Mouse (Mus musculus) kidney, adult 9 months (tissue): ENCODE data around the gene Frs2.

Experiments used
- DNase-seq: peaks from one replicate; pipeline ENCODE4 v3.0.0; 2022

The Frs2 gene

DNA sequence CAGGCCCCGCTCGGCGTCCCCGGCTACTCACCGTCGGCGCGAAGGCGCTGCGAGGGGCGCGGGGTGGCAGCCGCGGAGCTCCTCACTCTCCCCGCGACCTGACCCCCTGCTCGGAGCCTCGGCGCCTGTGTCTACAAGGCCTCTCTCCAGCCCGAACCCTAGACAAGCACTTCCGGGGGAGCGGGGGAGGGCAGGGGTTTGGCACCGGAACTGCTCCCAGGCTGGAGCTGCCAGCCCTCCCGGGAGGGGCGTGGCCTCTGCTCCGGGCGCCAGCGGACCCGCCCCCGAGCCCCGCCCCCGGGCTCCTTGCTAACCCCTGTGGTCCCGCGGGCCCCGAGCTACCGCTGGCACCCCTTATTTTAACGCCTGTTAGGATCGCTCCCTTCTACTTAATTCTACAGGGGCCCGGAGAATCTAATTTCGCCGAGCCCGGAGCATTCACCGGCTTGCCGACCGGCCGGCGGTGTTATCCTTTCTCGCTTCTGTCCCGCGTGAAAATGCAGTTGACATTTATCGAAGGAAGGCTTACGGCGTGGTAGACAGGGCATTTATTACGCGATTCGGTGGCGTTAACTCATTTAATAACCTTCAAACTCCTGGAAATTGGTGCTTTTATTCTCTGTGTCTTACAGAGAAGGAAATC lies at the start of gene Frs2:
TSS of gene Frs2 (minus strand) at position 174 of the 643 bp plus-strand sequence.
- DNase-seq = peak; percentile 96

- DNase-seq = no peak
Observed at GRCm38 (mm10) chr10:117196696-117197095, 48.4 kb upstream of the Frs2 start.

- DNase-seq = no peak
Observed at GRCm38 (mm10) chr10:117195748-117196147, 47.4 kb upstream of the Frs2 start.

DNA sequence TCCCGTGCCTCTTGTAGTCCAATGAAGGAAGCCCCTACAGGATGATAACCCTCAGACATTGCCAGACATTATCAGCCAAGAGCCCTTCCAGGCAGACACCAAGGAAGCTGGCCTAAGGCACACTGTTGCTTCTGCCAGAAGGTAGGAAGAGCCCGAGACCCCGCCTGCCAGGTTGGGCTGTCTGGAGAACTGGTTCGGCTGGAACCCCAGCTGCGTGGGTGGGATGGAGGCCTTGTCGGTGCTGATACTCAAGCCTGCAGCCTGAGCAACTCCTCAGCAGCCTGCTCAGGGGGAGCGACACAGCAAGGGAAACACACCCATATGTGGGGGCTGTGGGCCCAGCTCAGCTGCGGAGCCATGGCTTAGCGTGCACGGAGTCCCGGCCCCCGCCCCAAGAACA lies 46.7 kb upstream of the Frs2 start:
- DNase-seq = no peak

DNA sequence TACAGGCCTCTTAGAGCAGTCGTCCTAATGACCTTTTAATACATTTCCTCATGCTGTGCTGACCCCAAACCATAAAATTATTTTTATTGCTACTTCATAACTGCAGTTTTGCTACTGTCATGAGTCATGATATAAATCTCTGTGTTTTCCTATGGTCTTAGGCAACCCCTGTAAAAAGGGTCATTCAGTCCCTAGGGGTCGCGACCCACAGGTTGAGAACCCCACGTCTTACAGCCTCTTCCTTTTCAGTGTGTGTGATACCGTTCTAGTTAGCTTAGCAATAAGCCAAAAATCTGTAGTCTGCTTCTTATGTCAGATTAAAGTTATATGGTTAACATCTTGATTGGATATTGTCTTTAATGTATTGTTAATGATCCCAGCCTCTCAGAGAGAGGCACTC lies 45.0 kb upstream of the Frs2 start:
- no peak for DNase-seq

GRCm38 (mm10) chr10:117185399-117186089 lies 37.2 kb upstream of the Frs2 start:
- no peak for DNase-seq

GRCm38 (mm10) chr10:117181098-117181497 lies 32.8 kb upstream of the Frs2 start:
- DNase-seq = no peak

GRCm38 (mm10) chr10:117174645-117175044 lies 26.3 kb upstream of the Frs2 start:
- no peak for DNase-seq

GRCm38 (mm10) chr10:117173566-117174438 lies 25.5 kb upstream of the Frs2 start:
- DNase-seq = no peak

- DNase-seq = no peak
Observed at GRCm38 (mm10) chr10:117173111-117173510, 24.8 kb upstream of the Frs2 start.

DNA sequence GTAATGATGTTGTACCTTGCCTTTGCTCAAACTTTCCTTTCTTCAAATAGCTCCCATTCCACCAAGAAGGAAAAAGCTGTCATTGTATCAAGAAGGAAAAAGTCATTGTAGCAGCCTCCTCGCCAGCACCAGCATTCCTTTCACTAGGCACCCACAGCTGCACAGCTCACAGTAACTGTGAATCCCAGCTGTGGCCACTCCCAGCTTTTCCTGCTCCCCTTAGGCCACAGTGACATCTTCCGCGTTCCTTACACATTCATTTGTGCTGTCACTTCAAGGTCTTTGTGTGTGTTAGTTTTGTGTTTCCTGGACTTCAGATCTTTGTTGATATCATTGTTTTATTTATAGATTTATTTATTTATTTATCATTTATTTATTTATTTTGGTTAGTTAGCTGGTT lies 23.7 kb upstream of the Frs2 start:
- no peak for DNase-seq

GRCm38 (mm10) chr10:117166785-117167425 lies 18.6 kb upstream of the Frs2 start:
- no peak for DNase-seq

- DNase-seq = no peak
Observed at GRCm38 (mm10) chr10:117162662-117163061, 14.3 kb upstream of the Frs2 start.

GRCm38 (mm10) chr10:117160099-117160498 lies 11.8 kb upstream of the Frs2 start:
- DNase-seq = peak; percentile 17

DNA sequence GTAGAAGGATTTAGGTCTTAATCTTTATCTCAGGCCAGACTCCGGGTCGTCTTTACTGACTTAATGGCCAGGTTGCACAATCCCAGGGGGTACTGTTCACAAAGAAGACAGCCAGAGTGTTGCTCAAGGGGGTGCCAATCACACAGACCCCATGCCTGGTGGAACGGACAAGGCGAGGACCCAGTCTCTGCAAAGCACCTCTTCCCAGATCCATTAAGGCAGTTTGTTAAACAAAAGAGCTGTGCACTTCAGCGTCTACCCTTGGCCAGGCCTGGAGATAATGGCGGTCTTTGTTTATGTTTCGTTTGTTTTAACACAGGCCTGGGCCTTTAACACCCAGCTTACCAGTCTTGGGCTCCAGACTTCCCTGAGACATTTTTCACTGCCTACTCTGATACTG lies 3.9 kb upstream of the Frs2 start:
- no peak for DNase-seq

DNA sequence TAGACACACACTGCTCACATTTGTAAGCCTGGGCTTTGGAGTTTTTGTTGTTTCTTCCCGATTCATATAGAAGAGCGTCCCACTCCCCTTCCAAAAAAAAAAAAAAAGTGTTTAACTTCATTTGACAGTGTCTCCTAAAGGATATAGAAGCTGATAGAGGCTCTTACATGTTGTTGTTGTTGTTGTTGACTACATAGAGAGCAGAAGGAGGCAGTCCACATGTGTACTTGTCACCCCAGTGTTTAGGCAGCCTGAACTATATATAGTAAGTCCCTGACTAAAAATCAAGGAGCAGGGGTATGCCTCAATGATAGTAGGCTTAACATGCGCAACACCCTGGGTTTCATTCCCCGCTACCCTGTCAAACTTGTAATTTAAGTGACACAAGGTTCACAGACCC lies 3.3 kb upstream of the Frs2 start:
- DNase-seq = no peak

- no peak for DNase-seq
Observed at GRCm38 (mm10) chr10:117151241-117151640, 2.9 kb upstream of the Frs2 start.

GRCm38 (mm10) chr10:117150764-117151163 lies 2.4 kb upstream of the Frs2 start:
- DNase-seq = no peak

- DNase-seq = peak; percentile 58
Observed at GRCm38 (mm10) chr10:117149942-117150617, 1.7 kb upstream of the Frs2 start.

DNA sequence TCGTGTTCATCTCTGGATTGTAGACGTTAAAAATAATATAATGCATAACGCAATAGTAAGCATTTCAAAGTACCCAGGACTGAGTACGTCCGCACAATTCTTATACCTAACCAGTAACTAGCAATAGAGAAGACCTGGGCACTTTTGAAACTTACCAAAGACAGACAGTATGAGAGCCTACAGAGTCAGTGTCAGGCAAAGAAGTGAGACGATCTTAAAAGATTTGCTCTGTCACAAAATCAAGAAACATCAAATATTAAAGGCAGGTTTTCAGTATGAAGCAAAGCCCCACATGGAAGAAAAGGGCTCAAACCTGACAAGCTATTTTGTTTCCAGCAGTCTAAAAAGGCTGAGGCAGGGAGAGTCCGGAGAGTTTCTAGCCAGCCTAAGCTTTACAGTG lies 907 bp upstream of the Frs2 start:
- DNase-seq = no peak

DNA sequence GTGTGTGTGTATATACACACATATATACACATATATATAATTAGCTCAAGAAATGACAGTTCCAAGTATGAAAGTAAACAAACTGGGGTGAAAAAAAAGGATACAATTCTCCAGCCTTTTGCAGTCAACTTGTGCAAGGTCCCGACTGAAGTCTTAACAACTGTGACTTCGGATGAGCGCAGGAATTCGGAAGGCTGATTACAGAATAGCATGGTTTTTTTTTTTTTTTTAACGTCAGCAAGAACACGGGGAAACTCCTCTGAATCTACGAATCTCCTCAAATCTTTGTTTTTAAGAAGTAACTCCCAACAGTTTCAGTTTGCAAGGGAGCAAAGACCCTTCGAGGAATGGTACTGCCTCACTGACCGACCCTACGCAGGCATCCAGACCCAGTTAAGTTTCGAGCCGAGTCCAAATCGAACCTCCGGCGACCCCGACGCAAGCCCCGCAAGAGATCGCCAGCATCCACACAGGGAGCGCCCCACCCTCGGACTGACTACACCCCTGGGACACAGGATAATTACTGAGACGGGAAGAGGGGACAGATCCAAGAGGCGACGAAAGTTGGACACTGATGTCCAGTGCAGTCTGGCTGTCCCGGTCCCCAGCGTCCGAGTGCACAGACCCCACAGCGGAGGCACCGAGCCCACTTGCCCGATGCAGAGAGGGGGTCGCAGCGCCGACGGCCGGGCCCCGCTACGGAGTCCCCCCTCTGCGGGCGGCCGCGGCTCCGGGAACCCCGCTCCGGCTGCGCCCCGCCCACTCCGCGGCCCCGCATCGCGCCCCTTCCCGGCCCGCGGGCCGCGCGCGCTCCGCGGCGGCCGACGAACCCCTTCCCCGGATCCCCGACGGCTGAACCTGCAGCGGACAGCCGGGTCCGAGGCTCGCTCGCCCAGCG lies 622 bp downstream of the Frs2 start:
- no peak for DNase-seq

DNA sequence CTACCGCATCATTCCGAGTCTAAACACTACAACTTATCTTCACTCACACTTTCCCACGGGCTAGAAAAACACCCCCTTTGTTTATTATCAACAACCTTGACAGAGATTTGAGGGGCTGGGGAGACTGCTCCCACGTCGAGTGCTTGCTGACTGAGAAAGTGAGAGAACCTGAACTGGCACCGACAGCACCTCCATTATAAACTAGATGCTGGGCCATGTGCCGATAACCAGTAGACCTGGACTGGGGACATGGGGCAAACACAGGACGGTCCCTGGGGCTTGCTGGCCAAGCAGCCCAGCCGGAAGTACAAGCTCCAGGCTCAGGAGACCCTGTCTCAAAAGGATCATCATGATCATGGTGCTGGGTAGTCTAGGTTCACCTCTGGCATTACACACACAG lies 1.9 kb downstream of the Frs2 start:
- DNase-seq = no peak
